Mouse (Mus musculus): Measurements from ENCODE around the gene Galntl6. TPM values are rescaled to one million over a fixed set of nuclear protein-coding genes. Genes with fewer than 3 reads are reported as not detected.

Gene Galntl6
- 16.5 and 17.5 TPM in 2 replicates for polyA plus RNA-seq (2015; fragmentation: Nextera tagmentation; extraction: Ambion mirVana)

GRCm38 (mm10) chr8:58912196-58912839 is at the start of gene Galntl6:
Gene Galntl6, minus strand, starts transcription at chr8:58912640.
- no peaks in the 10 kb centered on the region for H3K36me3 ChIP-seq
- H3K27me3 ChIP-seq = no peaks in the 10 kb centered on the region
- peak within 1 kb of the TSS; percentile 81 for H3K27ac ChIP-seq (replicated peaks)
- H3K9me3 ChIP-seq = no peaks in the 10 kb centered on the region
- peak within 1 kb of the TSS; percentile 71 for H3K4me3 ChIP-seq
- 0 out of 2 replicates have a peak, but pooled peaks cover 14% of the 10 kb centered on the region for H3K4me1 ChIP-seq (replicated peaks)
- under 1% methylated on average over 36 of the region's 37 CpGs for WGBS
- H3K9ac ChIP-seq = peak within 1 kb of the TSS; percentile 66
- ATAC-seq (ENCODE audit: low FRiP score, low read depth) = peak; percentile 74
- H3K4me2 ChIP-seq = peak within 1 kb of the TSS; percentile 87

- Histone ChIP-seq H3K36me3 (no peaks in the 10 kb centered on the region), H3K4me3 (no peak overlapping the region), H3K4me2 (no peak overlapping the region), H3K9ac (no peak overlapping the region), H3K4me1 (replicated peaks) (no peaks in the 10 kb centered on the region), H3K27me3 (no peaks in the 10 kb centered on the region), H3K27ac (replicated peaks) (no peak overlapping the region), H3K9me3 (no peaks in the 10 kb centered on the region)
- 57% methylated on average over 5 of the region's 5 CpGs for WGBS
- ATAC-seq (ENCODE audit: low FRiP score, low read depth) = no peak
Observed at GRCm38 (mm10) chr8:58957195-58957739, 44.8 kb upstream of the Galntl6 start.

DNA sequence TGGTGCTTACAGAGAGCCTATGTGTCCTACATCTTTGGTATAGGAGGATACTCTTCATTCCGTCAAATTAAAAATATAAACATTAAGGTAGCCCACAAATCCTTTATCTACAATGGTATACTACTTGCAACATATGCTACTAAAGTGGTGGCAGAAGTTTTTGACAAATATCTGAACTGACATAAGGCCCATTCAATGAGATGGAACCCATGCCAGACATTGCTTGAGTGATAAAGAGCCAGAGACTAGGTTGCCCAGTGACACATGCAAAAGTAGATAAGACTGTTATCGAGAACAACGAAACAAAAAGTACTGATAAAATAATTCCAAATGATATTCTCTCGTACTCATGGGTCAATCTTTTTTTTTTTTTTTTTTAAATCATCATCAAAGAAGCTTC is 31.3 kb upstream of the Galntl6 start:
- H3K9ac ChIP-seq = no peak overlapping the region
- H3K27me3 ChIP-seq = no peaks in the 10 kb centered on the region
- no peaks in the 10 kb centered on the region for H3K36me3 ChIP-seq
- no peak overlapping the region for H3K4me3 ChIP-seq
- no peaks in the 10 kb centered on the region for H3K9me3 ChIP-seq
- H3K4me2 ChIP-seq = no peak overlapping the region
- H3K27ac ChIP-seq (replicated peaks) = no peak overlapping the region
- no peak for ATAC-seq (ENCODE audit: low FRiP score, low read depth)
- no peaks in the 10 kb centered on the region for H3K4me1 ChIP-seq (replicated peaks)
- WGBS = 96% methylated on average over 4 of the region's 4 CpGs

- Histone ChIP-seq H3K9ac (no peak overlapping the region), H3K9me3 (no peaks in the 10 kb centered on the region), H3K27ac (replicated peaks) (no peak overlapping the region), H3K4me2 (no peak overlapping the region), H3K27me3 (no peaks in the 10 kb centered on the region), H3K4me3 (no peak overlapping the region), H3K4me1 (replicated peaks) (no peaks in the 10 kb centered on the region), H3K36me3 (no peaks in the 10 kb centered on the region)
- 52% methylated on average over 1 of the region's 1 CpGs for WGBS
- ATAC-seq (ENCODE audit: low FRiP score, low read depth) = peak; percentile 48
Observed at GRCm38 (mm10) chr8:58931066-58931465, 18.6 kb upstream of the Galntl6 start.

DNA sequence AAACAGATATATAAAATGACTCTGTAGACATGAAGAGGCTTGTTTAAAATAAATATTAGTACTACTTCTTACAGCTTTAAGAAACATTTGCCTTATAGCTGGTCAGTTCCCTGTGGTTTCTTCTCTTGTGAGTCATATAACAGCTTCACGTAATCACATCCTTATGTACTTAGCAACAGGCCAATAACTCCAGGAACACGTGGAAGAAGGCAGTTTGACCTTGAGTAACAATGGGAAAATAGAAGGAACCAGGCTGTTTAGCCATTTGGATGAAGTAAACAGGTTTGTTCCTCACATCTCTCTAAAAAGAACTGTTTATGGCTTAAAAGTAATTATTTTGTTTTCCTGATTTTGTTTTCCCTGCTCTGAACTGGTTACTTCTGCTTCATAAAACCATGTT is 2.7 kb upstream of the Galntl6 start:
- H3K4me1 ChIP-seq (replicated peaks) = 0 out of 2 replicates have a peak, but pooled peaks cover 14% of the 10 kb centered on the region
- no peak overlapping the region for H3K9ac ChIP-seq
- no peak for ATAC-seq (ENCODE audit: low FRiP score, low read depth)
- H3K27me3 ChIP-seq = no peaks in the 10 kb centered on the region
- no peak overlapping the region for H3K4me2 ChIP-seq
- H3K36me3 ChIP-seq = no peaks in the 10 kb centered on the region
- H3K27ac ChIP-seq (replicated peaks) = no peak overlapping the region
- H3K9me3 ChIP-seq = no peaks in the 10 kb centered on the region
- 61% methylated on average over 2 of the region's 2 CpGs for WGBS
- H3K4me3 ChIP-seq = no peak overlapping the region

DNA sequence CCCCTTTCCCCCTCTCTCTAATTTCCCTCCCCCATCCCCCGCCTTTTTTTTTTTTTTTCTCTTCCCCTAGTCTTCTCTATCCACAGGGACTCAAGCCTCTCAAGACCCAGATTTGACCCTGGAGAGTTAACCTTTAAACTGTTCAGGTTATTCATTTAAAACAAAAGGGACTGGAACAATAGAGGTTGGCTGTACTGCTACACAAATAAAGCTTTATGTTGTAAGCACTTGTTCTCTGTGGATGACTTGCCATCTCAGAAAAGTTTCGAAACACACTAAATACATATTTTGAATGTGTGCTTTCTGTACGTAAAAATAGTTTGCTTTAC is 1.2 kb upstream of the Galntl6 start:
- Histone ChIP-seq H3K36me3 (no peaks in the 10 kb centered on the region), H3K4me3 (peak overlapping the region; percentile 71), H3K4me2 (peak overlapping the region; percentile 87), H3K27me3 (no peaks in the 10 kb centered on the region), H3K9me3 (no peaks in the 10 kb centered on the region), H3K9ac (peak overlapping the region; percentile 66), H3K27ac (replicated peaks) (no peak overlapping the region), H3K4me1 (replicated peaks) (0 out of 2 replicates have a peak, but pooled peaks cover 14% of the 10 kb centered on the region)
- ATAC-seq (ENCODE audit: low FRiP score, low read depth) = no peak
- 47% methylated on average over 3 of the region's 3 CpGs for WGBS

GRCm38 (mm10) chr8:58912840-58913639 is 600 bp upstream of the Galntl6 start:
- 2% methylated on average over 30 of the region's 30 CpGs for WGBS

GRCm38 (mm10) chr8:58911677-58912076 is 763 bp downstream of the Galntl6 start, which contains the start of gene BC030500:
Gene BC030500, plus strand, starts transcription at chr8:58911755.
- no peaks in the 10 kb centered on the region for H3K27me3 ChIP-seq
- H3K4me1 ChIP-seq (replicated peaks) = 0 out of 2 replicates have a peak, but pooled peaks cover 14% of the 10 kb centered on the region
- WGBS = 4% methylated on average over 14 of the region's 14 CpGs
- H3K36me3 ChIP-seq = no peaks in the 10 kb centered on the region
- H3K4me2 ChIP-seq = peak within 1 kb of the TSS; percentile 87
- no peaks in the 10 kb centered on the region for H3K9me3 ChIP-seq
- H3K9ac ChIP-seq = peak within 1 kb of the TSS; percentile 66
- H3K4me3 ChIP-seq = peak within 1 kb of the TSS; percentile 71
- peak; percentile 23; the same call in 1 of the 2 replicates for ATAC-seq (ENCODE audit: low FRiP score, low read depth)
- peak within 1 kb of the TSS; percentile 81 for H3K27ac ChIP-seq (replicated peaks)

More at GRCm38 (mm10) chr8:58912840-58913639, 600 bp upstream of the Galntl6 start:
- Histone ChIP-seq H3K4me1 (replicated peaks) (0 out of 2 replicates have a peak, but pooled peaks cover 14% of the 10 kb centered on the region), H3K4me2 (peak overlapping the region; percentile 87), H3K9ac (peak overlapping the region; percentile 66), H3K36me3 (no peaks in the 10 kb centered on the region), H3K9me3 (no peaks in the 10 kb centered on the region), H3K4me3 (peak overlapping the region; percentile 71), H3K27me3 (no peaks in the 10 kb centered on the region), H3K27ac (replicated peaks) (peak overlapping the region; percentile 81)
- peak; percentile 82 for ATAC-seq (ENCODE audit: low FRiP score, low read depth)

DNA sequence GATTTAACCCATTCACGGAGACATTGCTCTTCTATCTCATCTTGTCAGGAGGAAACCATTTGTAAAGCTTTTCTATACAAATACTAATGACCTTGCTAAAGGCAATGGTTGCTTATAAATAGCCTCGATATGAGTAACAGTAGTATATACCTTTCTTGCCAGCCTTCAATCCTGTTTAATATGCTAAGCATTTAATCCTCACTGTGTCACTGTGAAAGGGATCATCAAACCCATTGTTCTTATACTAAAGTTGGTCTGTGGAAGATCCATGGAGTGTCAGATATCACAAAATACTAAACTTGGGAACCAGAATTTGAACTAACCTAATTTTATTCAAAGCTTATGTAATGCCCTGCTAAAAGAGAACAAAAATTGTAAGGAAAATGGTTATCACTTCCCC is 8.0 kb downstream of the Galntl6 start:
- no peak overlapping the region for H3K9ac ChIP-seq
- ATAC-seq (ENCODE audit: low FRiP score, low read depth) = no peak
- no peak overlapping the region for H3K4me2 ChIP-seq
- 37% methylated on average over 2 of the region's 2 CpGs for WGBS
- H3K9me3 ChIP-seq = no peaks in the 10 kb centered on the region
- H3K27ac ChIP-seq (replicated peaks) = no peak overlapping the region
- H3K4me1 ChIP-seq (replicated peaks) = no peaks in the 10 kb centered on the region
- H3K36me3 ChIP-seq = no peaks in the 10 kb centered on the region
- H3K4me3 ChIP-seq = no peak overlapping the region
- H3K27me3 ChIP-seq = no peaks in the 10 kb centered on the region

DNA sequence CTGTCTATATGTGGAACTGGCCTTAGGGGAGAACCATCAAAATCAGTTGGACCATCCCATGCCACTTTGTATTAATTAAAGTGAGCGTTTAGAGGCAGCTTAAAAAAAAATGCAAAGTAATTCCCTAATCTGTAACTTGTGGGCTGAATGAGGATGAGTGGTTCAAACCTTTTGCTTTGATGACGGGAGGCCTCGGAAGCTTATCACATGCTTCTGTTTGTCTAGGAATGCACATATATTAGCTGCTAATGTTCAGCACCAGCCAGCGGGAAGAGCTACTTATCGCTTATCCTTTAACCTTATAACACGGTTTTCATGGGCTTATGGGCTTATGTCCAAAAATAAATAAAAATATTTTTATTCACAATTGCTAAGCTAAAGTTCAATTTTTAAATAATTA is 16.5 kb downstream of the Galntl6 start:
- H3K36me3 ChIP-seq = no peaks in the 10 kb centered on the region
- no peak for ATAC-seq (ENCODE audit: low FRiP score, low read depth)
- no peaks in the 10 kb centered on the region for H3K9me3 ChIP-seq
- H3K4me2 ChIP-seq = no peak overlapping the region
- WGBS = 72% methylated on average over 6 of the region's 6 CpGs
- H3K27me3 ChIP-seq = no peaks in the 10 kb centered on the region
- H3K27ac ChIP-seq (replicated peaks) = no peak overlapping the region
- no peak overlapping the region for H3K4me3 ChIP-seq
- no peaks in the 10 kb centered on the region for H3K4me1 ChIP-seq (replicated peaks)
- no peak overlapping the region for H3K9ac ChIP-seq

DNA sequence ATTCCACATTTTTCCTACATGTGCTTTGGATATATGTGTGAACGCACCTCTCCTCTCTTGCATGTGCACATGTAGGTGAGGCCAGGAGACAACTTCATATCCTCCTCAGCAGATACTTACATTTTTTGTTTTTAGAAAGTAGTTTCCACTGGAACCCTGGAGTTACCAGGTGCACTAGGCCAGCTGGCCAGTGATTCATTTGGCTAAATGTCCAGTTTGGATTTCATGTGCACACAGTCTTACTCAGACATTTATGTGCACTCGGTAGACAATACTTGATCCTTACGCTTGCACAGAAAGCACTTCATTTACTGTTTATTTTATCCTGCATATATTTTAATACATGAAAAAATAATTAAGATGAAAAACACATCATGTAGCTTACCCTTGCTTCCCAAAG is 21.8 kb downstream of the Galntl6 start:
- WGBS = 93% methylated on average over 3 of the region's 3 CpGs
- H3K36me3 ChIP-seq = no peaks in the 10 kb centered on the region
- no peak overlapping the region for H3K9ac ChIP-seq
- no peak overlapping the region for H3K27ac ChIP-seq (replicated peaks)
- no peaks in the 10 kb centered on the region for H3K4me1 ChIP-seq (replicated peaks)
- no peaks in the 10 kb centered on the region for H3K27me3 ChIP-seq
- H3K4me3 ChIP-seq = no peak overlapping the region
- no peaks in the 10 kb centered on the region for H3K9me3 ChIP-seq
- no peak overlapping the region for H3K4me2 ChIP-seq
- no peak for ATAC-seq (ENCODE audit: low FRiP score, low read depth)

GRCm38 (mm10) chr8:58886405-58886804 is 26.0 kb downstream of the Galntl6 start:
- 12% methylated on average over 1 of the region's 1 CpGs for WGBS
- H3K27ac ChIP-seq (replicated peaks) = no peak overlapping the region
- H3K4me1 ChIP-seq (replicated peaks) = no peaks in the 10 kb centered on the region
- ATAC-seq (ENCODE audit: low FRiP score, low read depth) = no peak
- H3K9ac ChIP-seq = no peak overlapping the region
- no peaks in the 10 kb centered on the region for H3K9me3 ChIP-seq
- H3K27me3 ChIP-seq = no peaks in the 10 kb centered on the region
- no peak overlapping the region for H3K4me2 ChIP-seq
- H3K36me3 ChIP-seq = no peaks in the 10 kb centered on the region
- H3K4me3 ChIP-seq = no peak overlapping the region
